9 mouse cellular contexts compared by ENCODE assay signal in genomic region chr16:94783696-94784095, GRCm38 (mm10).
DNase-seq lines count a peak whose midpoint lies in the region; ATAC-seq and TF ChIP-seq lines count a peak whose summit lies in the region.
"Had no signal": no experiment of that assay in that cellular context is flagged by ENCODE, and none has a peak within 500 bp of the region (broad histone marks: within the 10 kb centered on the region; RNA-seq: fewer than 3 reads in every experiment).

No protein-coding gene starts in this region.

- TF ChIP-seq CTCF in gastrocnemius, adult 2 months (IDR thresholded peaks at IDR 0.05): peak; percentile 48
- TF ChIP-seq CTCF in lung, postnatal 0 days (IDR thresholded peaks at IDR 0.05): peak; percentile 39
- TF ChIP-seq CTCF in brain, embryonic 14.5 days (IDR thresholded peaks at IDR 0.05; ENCODE audit: borderline replicate concordance, extremely low read depth, insufficient read depth, insufficient read length): peak; percentile 29; the same call in 1 of the 2 replicates

- no peak overlapping the region for H3K4me2 ChIP-seq in lung, postnatal 0 days (replicated peaks; ENCODE audit: low read depth, low read length)
- H3K4me2 ChIP-seq: liver, embryonic 15.5 days had no signal

- no peak overlapping the region for H3K4me3 ChIP-seq in gastrocnemius, adult 2 months
- no peak overlapping the region for H3K4me3 ChIP-seq in lung, postnatal 0 days (ENCODE audit: low read depth, low read length)
- H3K4me3 ChIP-seq: liver, embryonic 15.5 days had no signal

- WGBS in lung, postnatal 0 days: 65% methylated on average over 7 of the region's 7 CpGs

- no peak for TF ChIP-seq EP300 in lung, postnatal 0 days (IDR thresholded peaks at IDR 0.05)

- H3K9ac ChIP-seq in lung, postnatal 0 days (replicated peaks; ENCODE audit: low read depth): no peak overlapping the region
- H3K9ac ChIP-seq: liver, embryonic 15.5 days had no signal

- no peaks in the 10 kb centered on the region for H3K4me1 ChIP-seq in lung, postnatal 0 days (ENCODE audit: insufficient read depth, low read depth, low read length)
- H3K4me1 ChIP-seq: liver, embryonic 15.5 days had no signal

- H3K27ac ChIP-seq in gastrocnemius, adult 2 months: no peak overlapping the region
- H3K27ac ChIP-seq in lung, postnatal 0 days (ENCODE audit: low read length): no peak overlapping the region
- H3K27ac ChIP-seq: liver, embryonic 15.5 days had no signal

- no peak for TF ChIP-seq POLR2A in brain, embryonic 14.5 days (IDR thresholded peaks at IDR 0.05; ENCODE audit: borderline replicate concordance, extremely low read depth, insufficient read depth, insufficient read length, poor library complexity, severe bottlenecking)

- DNase-seq in gastrocnemius, adult 2 months: peak; percentile 28
- DNase-seq in gastrocnemius, postnatal 36 days: no peak
- DNase-seq in lung, postnatal 0 days (ENCODE audit: low spot score): no peak
- no peak for DNase-seq in lung, postnatal 4 days
- DNase-seq in brain, embryonic 14.5 days (ENCODE audit: low read depth): no peak
- peak; percentile 20 for DNase-seq in thymus, postnatal 14 days
- no peak for DNase-seq in urinary bladder, postnatal 10 days (ENCODE audit: low spot score)
- no peak for DNase-seq in left cerebral cortex, adult 18-20 months (ENCODE audit: low spot score in 2 of 2)

- no peak for ATAC-seq in lung, postnatal 0 days

- H3K9me3 ChIP-seq in lung, postnatal 0 days (ENCODE audit: low read length): no peaks in the 10 kb centered on the region
- H3K9me3 ChIP-seq: liver, embryonic 15.5 days had no signal

- no peaks in the 10 kb centered on the region for H3K36me3 ChIP-seq in lung, postnatal 0 days (ENCODE audit: insufficient read depth, low read length)
- H3K36me3 ChIP-seq: liver, embryonic 15.5 days had no signal

- no peaks in the 10 kb centered on the region for H3K27me3 ChIP-seq in lung, postnatal 0 days (replicated peaks; ENCODE audit: insufficient read depth, low read length)
- H3K27me3 ChIP-seq: liver, embryonic 15.5 days had no signal

- intact Hi-C loops in gastrocnemius, adult 2 months (cut with DNase I): loop anchor here (10.0 kb wide), 1 partner anchor 561 kb away; no protein-coding TSS in a partner anchor
- intact Hi-C loops in gastrocnemius, postnatal 36 days (cut with DNase I): loop anchor here (10.0 kb wide), 1 partner anchor 561 kb away; no protein-coding TSS in a partner anchor

Comparison
In these comparisons a context has a peak if more than half of its experiments do, and no peak if none do; other contexts are left out.
1. DNase-seq: peak in gastrocnemius, adult 2 months (single experiment) and thymus, postnatal 14 days (single experiment); none in gastrocnemius, postnatal 36 days (0 of 2), lung, postnatal 0 days (single experiment), lung, postnatal 4 days (0 of 2), brain, embryonic 14.5 days (single experiment), urinary bladder, postnatal 10 days (single experiment) and left cerebral cortex, adult 18-20 months (0 of 2).
2. Peak in every context shown above with its lines, with median percentiles within 50 percentile points of each other: CTCF ChIP-seq.